Mouse (Mus musculus) thymus, postnatal 14 days (tissue): ENCODE data around the gene Wfdc17.

Source experiments
- DNase-seq: peaks from one replicate; pipeline ENCODE4 v3.0.0; 2021

Wfdc17 gene

DNA sequence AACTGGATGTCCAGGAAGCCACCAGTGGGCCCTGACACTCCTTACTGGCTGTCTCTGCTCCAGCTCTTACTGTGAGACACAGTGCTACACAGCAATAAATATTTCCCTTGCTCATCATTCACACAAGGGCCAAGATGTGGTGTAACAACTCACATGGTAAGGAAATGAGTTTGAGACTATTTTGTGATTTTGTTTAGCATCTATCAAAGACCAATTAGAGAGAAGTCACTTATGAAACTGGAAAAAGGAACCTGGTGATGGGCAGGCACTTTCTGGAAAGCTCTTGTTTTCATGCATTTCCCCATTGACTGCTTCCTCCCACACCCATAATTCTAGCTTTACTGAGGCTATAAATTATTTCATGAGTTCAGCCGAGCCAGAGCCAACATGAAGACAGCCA, at the start of gene Wfdc17:
Gene Wfdc17, plus strand, starts transcription at position 287 of the 400 bp plus-strand sequence.
- DNase-seq = no peak

DNA sequence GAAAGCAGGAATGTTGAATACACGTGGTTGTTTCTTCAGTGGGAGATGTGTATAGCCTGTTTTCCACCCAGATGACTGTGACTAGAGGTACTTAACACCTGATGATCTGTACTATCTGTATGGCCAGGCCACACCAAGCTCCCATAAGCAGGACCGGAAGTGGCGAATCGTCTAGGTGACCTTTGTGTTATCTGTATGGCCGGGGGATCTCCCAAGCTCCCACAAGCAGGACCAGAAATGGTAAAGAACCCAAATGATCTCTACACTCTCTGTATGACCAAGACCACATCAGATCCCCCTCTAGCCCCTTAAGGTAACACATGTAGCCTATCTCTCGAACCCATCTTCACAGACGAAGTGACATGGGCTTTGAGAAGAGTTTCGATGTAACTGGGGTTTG, 49.2 kb upstream of the Wfdc17 start:
- no peak for DNase-seq

DNA sequence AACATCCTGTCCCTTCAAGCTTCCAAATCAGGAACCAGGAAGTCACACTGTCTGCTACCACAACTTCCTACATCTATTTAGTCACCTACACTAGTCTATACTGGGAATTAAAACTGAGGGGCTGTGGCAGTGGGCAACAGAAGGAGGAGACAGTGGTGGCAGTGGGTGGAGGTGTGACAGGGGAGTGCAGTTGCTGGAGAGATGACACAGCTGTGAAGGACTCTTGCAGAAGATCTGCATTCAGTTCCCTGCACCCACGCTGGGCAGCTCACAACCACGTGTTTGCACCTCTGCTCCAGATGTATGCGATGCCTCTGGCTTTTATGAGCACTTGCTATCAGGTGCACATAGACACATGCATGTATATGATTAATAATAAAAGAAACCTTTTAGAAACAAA, 46.3 kb upstream of the Wfdc17 start:
- DNase-seq = no peak

DNA sequence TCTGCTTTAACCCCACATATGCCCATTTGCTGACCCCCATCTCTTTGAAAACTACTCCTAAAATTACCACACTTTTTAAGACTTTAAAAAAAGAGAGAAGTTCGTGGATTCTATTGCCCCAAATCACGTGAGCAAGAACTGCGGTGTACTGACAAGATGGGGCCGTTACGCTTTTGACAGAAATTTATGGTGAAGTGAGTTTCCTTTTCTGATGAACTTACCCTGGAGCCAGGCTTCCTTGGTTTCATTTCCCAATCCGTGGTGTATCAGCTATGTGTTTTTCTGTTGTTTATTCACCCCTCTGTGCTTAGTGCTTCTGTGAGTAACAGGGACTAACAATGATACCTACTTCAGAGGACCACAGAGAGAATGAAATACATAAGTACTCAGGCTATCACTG, 45.0 kb upstream of the Wfdc17 start:
- DNase-seq = no peak

DNA sequence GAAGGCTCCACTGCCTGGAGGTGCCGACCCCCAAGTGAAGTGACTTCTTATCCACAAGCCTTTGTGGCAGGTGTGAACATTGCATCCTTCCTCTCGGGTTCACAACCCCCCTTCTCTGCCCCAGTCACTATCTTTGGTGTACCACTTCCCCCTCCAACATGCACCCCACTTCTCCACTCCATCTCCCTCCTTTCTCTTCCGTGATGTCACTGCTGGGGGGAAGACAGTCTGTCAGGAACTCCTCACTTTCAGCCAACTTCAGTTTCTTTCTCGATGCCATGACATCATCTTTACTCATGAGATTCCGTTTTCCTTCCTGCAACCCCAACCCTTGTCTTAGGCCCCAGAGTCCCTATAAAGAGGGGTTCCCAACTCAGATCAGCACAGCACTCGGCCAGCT, 41.6 kb upstream of the Wfdc17 start, which contains the start of gene Ccl4:
Gene Ccl4, plus strand, starts transcription at position 381 of the 400 bp plus-strand sequence.
- DNase-seq = peak; percentile 49

DNA sequence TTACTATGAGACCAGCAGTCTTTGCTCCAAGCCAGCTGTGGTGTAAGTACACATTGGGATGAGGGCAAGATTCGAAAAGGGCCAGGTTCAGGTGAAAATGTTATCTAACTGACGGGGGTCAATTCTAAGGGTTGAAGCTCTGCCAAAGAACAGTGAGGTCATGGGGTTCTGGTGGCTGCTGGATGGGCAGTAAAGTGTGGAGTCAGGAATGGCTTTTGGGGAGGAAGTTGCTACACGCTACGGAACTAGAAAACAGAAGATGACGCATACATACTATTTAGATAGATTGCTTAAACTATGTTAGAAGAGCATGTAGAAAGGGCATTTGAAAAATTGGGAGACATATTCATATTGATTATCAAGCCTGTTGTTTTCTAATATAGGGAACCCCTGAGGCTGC, 40.3 kb upstream of the Wfdc17 start:
- no peak for DNase-seq

DNA sequence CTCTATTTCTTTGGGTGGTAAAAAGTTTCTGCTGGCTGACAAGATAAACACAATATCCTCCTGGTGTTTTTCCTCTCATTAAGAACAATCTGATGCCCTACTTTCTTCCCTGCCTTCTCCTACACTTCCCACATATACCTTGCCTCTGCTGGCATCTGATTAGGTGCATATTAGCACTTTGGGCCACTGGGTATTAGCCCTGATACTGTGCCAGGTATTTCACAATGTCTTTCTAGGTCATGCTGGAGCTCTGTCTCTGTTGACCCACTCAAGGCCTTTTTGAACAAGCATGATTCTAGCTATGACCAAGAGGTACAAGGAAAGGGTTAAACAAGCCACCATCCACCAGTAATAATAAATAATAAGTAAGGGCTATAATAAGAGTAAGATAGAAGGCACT, 32.0 kb upstream of the Wfdc17 start:
- DNase-seq = no peak

DNA sequence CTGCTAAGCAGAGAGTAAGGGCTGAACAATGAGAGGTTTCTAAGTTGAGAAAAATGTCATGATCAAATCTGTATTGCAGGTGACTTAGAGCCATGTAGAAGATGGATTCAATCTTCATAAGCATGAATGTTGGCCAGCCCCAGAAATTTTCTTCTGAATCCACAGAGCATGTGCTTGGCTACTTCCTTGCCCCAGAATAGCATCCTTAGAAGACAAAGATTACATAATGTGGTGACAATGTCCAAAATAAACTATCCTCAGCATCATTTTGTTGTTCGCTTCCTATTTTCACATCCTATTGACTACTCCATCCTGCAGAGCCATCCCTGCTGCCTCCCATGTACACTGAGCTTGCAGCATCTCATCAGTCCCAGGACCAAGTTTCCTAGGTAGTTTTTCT, 28.1 kb upstream of the Wfdc17 start:
- DNase-seq = no peak

DNA sequence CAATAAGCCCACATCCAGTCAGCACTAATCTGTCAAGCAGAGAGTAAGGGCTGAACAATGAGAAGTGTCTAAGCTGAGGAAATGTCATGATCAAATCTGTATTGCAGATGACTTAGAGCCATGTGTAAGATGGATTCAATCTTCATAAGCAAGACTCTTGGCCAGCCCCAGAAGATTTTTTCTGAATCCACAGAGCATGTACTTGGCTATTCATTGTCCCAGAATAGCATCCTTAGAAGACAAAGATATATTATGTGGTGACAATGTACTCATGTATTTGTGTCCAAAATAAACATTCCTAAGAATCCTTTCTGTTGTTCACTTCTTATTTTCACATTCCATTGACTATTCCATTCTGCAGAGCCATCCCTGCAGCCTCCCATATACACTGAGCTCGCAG, 13.9 kb upstream of the Wfdc17 start:
- DNase-seq = no peak

DNA sequence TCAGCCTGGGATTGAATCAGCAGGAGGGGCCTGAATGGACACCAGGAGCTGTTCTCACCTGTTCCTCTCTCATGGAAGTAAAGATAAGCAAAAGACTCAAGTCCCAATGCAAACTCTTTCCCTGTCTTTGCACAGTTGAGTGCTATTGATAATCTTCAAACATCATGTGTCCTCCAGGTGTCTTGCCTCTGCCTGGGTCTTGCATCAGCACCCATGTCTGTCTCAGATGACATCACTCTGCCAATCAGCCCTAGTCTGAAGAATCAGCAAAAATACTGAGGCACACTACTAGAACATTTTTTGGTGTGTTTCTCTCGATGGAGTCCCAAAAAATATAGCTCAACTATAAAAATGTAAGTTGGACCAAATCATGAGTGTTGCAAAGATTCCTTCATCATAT, 11.8 kb upstream of the Wfdc17 start:
- no peak for DNase-seq

DNA sequence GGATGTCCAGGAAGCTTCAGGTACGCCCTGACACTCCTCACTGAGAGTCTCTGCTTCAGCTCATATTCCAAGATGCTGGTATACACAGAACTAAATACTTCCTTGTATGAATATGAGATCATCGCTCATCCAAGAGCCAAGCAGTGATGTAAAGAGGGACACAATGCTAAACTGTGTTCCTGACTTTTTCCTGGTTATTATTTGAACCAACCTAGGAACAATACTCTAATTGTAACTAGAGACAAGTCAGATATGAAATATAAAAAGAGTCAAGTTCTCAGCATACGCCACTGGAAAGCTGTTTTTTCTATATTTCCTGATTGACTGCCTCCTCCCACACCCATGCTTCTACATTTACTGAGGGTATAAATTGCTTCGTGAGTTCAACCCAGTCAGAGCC, 4.9 kb downstream of the Wfdc17 start, which contains the start of gene Wfdc18:
Gene Wfdc18, plus strand, starts transcription at position 301 of the 400 bp plus-strand sequence.
- DNase-seq = no peak

DNA sequence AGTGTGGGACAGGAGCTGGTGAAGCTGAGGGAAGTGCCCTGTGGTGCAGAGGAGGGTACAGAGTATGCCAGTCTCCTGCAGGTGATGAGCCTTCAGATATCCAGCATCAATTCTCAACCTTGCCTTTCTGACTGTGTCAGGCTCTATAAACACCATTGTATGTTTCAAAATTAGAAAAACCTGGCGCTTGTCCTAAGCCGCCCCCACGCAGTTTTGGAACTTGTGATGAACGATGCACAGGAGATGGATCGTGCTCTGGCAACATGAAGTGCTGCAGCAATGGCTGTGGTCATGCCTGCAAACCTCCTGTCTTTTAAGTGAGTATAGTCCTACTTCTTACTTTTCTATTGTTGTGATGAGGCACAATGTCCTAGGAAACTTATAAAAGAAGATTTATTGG, 5.9 kb downstream of the Wfdc17 start:
- no peak for DNase-seq

DNA sequence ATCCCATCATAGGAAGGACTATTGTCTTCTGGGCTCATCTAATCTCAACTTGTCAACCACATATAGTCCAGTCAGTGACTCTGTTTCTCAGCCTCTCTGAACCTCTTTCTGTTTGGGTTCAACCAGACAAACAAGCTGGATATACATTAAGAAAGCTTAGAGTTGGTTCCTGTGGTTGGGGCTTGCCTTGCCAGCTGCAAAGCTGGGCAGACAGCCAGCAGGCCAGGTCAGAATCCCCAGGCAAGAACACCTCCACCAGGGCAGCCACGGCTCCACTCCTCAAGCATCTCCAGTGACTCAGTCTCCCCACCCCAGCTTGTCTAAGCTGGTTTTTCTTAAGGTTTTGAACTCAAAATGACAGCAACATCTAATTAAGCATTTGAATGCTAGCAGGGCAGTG, 8.9 kb downstream of the Wfdc17 start:
- no peak for DNase-seq

DNA sequence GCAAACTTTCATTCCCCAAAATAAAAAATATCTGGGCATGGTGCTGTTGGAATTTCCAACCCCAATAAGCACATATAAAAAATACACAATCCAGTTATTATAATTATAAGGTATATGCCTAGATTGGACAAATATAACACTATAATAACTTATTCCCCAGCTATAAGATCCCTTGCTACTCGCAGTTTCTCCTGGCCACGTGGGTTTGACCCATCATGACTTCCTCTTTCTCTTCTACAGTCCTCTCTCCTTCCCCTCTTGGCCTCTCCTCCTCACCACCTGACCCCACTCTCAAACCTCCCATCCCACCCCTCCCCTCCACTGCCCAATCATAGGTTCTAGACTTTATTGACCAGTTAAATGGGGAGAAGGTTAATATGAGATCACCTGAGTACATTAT, 10.1 kb downstream of the Wfdc17 start:
- no peak for DNase-seq

DNA sequence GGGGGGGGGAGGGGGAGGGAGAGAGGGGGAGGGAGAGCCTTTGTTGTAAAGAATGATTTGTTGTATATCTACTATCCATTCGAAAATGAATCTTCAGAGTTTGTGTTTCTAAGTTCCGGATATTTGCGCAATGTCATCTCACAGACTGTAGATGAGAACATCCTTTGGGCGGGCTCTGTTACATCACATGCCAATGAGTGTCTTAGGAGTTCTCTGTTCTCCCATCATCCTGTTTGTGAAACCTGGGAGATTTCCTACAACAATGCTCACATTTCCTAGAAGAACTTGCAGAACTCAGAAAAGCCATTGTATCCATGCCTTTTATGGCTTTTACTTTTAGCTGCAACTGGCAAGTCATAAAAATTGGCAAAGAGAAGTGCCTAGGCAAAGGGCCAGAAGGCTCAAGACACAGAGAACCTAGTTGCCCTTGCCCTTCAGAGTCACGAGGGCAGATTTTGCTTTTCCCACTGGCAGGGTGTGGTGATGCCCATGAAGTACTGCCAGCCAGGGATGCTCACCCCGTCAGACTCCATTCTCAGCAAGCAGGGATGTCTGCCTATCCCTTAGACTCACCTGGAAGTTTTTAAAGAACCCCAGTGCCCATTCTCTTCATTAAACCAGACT, 13.4 kb downstream of the Wfdc17 start:
- DNase-seq = no peak

DNA sequence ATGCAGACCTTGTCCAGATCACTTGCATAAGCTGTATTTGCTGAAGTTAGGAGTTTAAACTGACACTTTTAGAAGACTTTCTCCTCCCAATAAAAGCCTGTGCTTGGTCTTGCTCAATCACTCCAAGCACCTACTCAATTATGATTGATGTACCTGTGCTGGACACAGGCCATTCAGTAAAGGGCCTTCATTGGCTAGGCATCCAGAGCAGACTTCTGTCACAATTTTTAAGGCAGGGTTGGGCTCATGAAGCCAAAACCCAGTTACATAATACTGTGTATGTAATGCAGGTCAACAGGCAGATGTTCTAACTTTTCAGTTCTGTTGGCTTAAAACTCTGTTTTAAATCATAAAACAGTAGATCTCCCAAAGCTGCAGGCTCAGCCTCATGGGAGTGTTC, 17.0 kb downstream of the Wfdc17 start:
- no peak for DNase-seq

DNA sequence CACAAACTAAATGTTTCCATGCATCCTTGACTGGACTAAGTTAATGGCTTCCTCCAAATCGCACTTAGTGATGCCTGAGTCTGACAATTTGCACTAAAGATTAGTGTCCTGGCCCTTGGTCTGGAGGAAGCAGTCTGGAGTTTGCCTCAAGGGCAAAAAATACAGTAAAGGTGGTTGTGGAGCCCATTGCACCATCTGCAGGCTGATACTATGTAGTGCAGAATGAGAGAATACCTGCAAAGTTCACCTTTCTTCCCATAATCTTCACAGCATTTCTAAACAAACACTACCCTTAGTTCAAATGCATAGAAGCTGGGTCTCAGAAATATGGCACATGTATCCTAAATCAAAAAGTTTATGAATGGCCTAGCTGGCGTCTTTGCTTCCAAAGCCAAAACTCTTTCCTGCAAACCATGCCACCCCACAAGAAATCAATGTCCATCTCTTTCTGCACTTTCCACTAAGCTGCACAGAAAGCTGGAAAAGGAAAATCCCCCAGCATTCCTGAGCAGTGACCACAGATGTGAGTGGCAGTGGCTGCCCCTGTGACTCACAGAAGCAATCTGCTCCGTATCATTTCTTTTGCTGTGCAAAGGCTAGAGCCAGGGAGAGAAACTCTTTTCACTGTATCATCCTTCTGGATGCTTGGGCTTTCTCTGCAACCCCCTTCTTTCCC, 25.1 kb downstream of the Wfdc17 start:
- no peak for DNase-seq

DNA sequence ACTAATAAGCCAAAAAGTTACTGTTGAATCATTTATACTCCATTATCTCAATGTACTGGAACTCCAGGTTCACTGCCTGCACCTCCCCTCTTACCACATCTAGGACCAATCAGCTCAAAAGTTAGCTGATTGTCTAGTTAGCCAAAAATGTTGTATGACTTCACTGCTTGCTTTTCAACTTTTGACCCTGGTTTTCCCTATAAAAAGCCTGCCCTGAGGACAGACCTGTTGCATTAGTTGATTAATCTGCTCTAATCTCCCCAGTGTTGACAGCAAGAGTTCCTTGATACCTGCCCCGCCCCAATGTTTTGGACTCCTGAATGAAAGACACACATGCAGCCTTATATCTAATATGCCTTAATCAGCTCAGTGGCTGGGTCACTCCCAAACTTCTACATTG, 27.3 kb downstream of the Wfdc17 start:
- no peak for DNase-seq

DNA sequence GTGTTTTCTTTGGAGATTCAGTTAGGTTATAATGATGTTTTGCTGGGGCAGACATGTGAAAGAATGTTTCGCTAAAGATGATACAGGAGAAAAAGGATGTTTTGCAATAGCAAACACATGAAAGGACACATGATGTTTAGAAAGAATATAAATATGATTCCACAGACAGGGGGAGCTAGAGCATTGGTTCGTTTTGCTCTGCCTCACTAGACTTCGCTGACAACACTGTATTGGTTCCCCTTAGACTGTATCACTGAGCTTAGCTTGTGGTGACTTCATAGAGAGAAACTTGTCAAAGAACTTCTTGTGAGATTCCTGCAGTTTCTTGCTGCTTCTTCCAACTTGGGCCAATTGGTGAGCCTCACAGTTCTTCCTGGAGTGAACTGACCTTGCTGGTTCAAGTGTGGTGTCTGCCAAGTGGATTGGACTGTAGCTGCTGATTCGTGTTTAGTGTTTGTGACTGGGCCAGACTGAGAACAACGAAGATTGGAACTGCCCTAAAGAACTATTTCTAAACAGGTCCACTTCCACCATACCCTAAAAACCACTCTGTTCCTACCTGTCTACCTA, 29.4 kb downstream of the Wfdc17 start:
- DNase-seq = no peak

DNA sequence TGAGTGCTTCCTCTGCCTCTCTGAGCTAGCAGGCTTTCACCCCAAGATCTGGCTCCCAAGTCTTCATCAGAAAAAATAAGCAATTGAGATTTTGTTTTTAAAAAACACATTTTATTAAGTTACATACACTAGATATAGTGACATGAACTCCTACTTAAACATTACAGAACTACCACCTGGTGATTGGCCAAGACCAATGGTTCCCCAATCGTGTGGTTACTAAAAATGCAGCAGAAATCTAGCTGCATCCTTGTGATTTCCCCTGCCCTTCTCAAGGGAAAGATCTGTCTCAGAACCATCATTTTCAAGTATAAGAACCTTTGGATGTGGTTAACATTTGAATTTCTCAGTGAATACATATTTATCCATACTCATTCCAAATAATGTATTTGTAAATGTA, 30.4 kb downstream of the Wfdc17 start:
- no peak for DNase-seq

DNA sequence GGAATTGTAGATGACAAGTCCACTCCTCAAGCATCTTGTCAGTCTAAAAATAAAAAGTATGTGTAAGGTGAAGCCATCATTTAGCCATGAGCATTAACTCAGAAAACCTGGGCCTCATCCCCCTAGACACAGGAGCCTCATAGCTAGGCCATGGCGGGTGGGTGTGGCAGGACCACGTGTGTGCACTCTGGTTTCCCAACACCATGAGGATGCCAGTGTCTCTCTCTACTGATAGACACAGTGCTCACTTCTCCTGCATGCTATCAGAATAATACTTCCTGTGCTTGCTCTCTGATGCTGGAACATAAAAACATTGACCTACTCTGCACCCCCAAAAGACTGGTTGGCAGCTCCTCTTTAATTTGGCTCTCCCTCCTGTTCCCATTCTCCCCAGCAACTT, 32.1 kb downstream of the Wfdc17 start:
- DNase-seq = no peak

DNA sequence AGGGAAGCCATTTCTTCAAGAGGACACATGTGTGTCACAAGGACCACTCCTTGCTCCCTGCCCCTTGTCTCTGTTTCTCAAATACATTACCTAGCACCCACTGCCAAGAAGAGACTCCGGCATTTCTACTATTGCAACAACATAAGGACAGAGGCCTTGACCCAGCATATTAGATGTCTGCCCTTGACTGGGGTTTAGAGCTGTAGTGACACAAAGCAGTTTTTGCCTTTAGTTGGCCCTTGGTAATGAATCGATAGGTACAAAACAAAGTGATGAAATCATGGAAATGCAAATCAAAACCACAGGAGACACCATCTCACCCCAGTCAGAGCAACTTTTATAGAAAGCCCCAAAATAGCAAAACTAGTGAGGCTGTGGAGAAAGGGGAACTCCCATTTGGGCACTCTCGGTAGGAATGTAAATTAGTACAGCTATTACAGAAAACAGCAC, 33.3 kb downstream of the Wfdc17 start:
- no peak for DNase-seq

DNA sequence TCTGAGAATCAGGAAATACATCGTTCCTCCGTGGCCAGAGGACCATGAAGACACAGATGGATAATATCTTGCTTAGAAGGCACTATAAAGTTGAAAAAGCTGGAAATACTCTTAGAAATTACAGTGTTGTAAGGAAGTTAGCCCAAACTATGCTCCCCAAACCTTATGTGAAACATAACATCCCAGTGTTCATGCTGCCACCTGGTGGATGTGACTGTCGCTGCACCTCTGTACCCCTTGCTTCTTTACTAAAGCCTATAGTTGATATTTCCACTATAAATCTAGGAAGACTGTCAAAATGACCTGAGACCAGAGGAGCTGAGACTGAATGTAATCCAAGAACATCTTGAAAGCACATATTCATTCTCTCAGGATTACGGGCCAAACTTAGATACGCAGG, 35.5 kb downstream of the Wfdc17 start:
- peak; percentile 75 for DNase-seq

DNA sequence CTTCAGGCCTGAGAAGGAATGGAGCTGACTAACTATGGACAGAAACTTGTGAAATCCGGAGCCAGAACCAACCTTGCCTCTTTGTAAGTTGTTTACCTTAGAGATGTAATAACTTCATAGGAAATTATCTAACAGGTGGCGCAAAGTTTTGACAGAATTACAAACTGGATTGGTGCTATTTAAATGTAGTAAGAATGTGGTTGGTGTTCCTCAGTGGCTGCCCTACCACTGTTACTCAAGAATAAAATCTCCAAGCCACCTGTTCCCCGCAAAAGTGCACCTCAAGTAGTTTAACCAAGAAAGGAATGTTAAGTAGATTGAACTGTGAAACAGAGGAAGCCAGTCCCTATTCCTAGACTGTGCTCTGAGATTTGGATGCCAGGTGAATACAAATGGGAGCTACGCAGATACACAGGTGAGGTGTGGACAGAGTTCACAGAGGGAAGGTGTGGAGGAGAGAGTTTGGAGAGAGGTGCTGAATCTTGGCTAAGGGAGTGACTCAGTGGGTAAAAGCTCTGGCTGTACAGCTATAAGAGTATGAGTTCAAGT, 36.7 kb downstream of the Wfdc17 start:
- DNase-seq = no peak
